Mouse (Mus musculus) neural tube, embryonic 13.5 days (tissue): Measurements from ENCODE around the gene Fbxl18. TPM values are rescaled to one million over a fixed set of nuclear protein-coding genes. Genes with fewer than 3 reads are reported as not detected.

Source experiments
- ATAC-seq: fragments of 200-750 bp; cut with Nextera tagmentation; 2 replicates; pipeline ENCODE4 v1.8.0; 2017; ENCODE audit warnings: low read depth, mild to moderate bottlenecking, moderate TSS enrichment, moderate library complexity
- H3K27ac ChIP-seq: fragments of 300-500 bp; sonication (generic); replicated peaks from 2 replicates; pipeline ENCODE4 v1.5.1; 2015; ENCODE audit warnings: moderate library complexity, mild to moderate bottlenecking, inconsistent platforms
- H3K27me3 ChIP-seq: fragments of 300-500 bp; sonication (generic); 2 replicates; pipeline ENCODE4 v1.6.1; 2015; ENCODE audit warnings: mild to moderate bottlenecking, inconsistent platforms
- H3K36me3 ChIP-seq: fragments of 300-500 bp; sonication (generic); 2 replicates; pipeline ENCODE4 v1.6.1; 2015; ENCODE audit warnings: mild to moderate bottlenecking, inconsistent platforms
- H3K4me1 ChIP-seq: fragments of 300-500 bp; sonication (generic); replicated peaks from 2 replicates; pipeline ENCODE4 v1.6.1; 2015; ENCODE audit warnings: inconsistent platforms
- H3K4me2 ChIP-seq: fragments of 300-500 bp; sonication (generic); 2 replicates; pipeline ENCODE4 v1.6.1; 2015; ENCODE audit warnings: inconsistent platforms, mild to moderate bottlenecking, moderate library complexity
- H3K4me3 ChIP-seq: fragments of 300-500 bp; sonication (generic); 2 replicates; pipeline ENCODE4 v1.5.1; 2015; ENCODE audit warnings: mild to moderate bottlenecking, inconsistent platforms
- H3K9ac ChIP-seq: fragments of 300-500 bp; sonication (generic); 2 replicates; pipeline ENCODE4 v1.6.1; 2015; ENCODE audit warnings: moderate library complexity, mild to moderate bottlenecking, inconsistent platforms
- H3K9me3 ChIP-seq: fragments of 300-500 bp; sonication (generic); 2 replicates; pipeline ENCODE4 v1.6.1; 2016; ENCODE audit warnings: inconsistent platforms
- WGBS: fragments of 180-500 bp; shearing (Covaris S2); methylation state at CpG from one replicate; pipeline ENCODE4 v1.1.7; 2015; 5-methylcytosine and 5-hydroxymethylcytosine counted together
- polyA plus RNA-seq: library from polyadenylated mRNA; unstranded; fragments of >200 nt; fragmentation: Nextera tagmentation; extraction: Ambion mirVana; gene quantifications from 2 replicates; pipeline ENCODE4 v1.2.1, GENCODE M21; 2015

The Fbxl18 gene
- polyA plus RNA-seq, 1 experiment from 2014 or later, result 25.5 TPM

GRCm38 (mm10) chr5:142823096-142824062 is 71.8 kb downstream of the Fbxl18 start:
- peak overlapping the region; percentile 99 for H3K4me2 ChIP-seq
- peak; percentile 13 for ATAC-seq
- peak overlapping the region; percentile 100 for H3K27ac ChIP-seq
- H3K9me3 ChIP-seq, result no peaks in the 10 kb centered on the region
- peak overlapping the region; percentile 97 for H3K4me3 ChIP-seq
- H3K4me1 ChIP-seq, result peaks cover 43% of the 10 kb centered on the region
- no peaks in the 10 kb centered on the region for H3K36me3 ChIP-seq
- WGBS, result 5% methylated on average over 31 of the region's 31 CpGs
- H3K9ac ChIP-seq, result peak overlapping the region; percentile 100
- no peaks in the 10 kb centered on the region for H3K27me3 ChIP-seq

GRCm38 (mm10) chr5:142822286-142823095 is 72.7 kb downstream of the Fbxl18 start:
- under 1% methylated on average over 36 of the region's 36 CpGs for WGBS
- Histone ChIP-seq H3K27me3 (no peaks in the 10 kb centered on the region), H3K9ac (peak overlapping the region; percentile 100), H3K9me3 (no peaks in the 10 kb centered on the region), H3K27ac (peak overlapping the region; percentile 100), H3K4me2 (peak overlapping the region; percentile 99), H3K36me3 (no peaks in the 10 kb centered on the region), H3K4me1 (peaks cover 43% of the 10 kb centered on the region), H3K4me3 (peak overlapping the region; percentile 97)
- ATAC-seq, result no peak

GRCm38 (mm10) chr5:142821974-142822285 is 73.3 kb downstream of the Fbxl18 start:
- H3K4me3 ChIP-seq, result peak overlapping the region; percentile 97
- H3K4me2 ChIP-seq, result peak overlapping the region; percentile 99
- no peaks in the 10 kb centered on the region for H3K36me3 ChIP-seq
- WGBS, result 0% methylated on average over 9 of the region's 9 CpGs
- H3K9ac ChIP-seq, result peak overlapping the region; percentile 100
- H3K27ac ChIP-seq, result peak overlapping the region; percentile 100
- H3K27me3 ChIP-seq, result no peaks in the 10 kb centered on the region
- H3K4me1 ChIP-seq, result peaks cover 43% of the 10 kb centered on the region
- ATAC-seq, result no peak
- H3K9me3 ChIP-seq, result no peaks in the 10 kb centered on the region

- H3K9ac ChIP-seq, result peak overlapping the region; percentile 100
- no peaks in the 10 kb centered on the region for H3K27me3 ChIP-seq
- no peaks in the 10 kb centered on the region for H3K36me3 ChIP-seq
- ATAC-seq, result peak; percentile 9
- H3K4me2 ChIP-seq, result peak overlapping the region; percentile 99
- H3K4me3 ChIP-seq, result peak overlapping the region; percentile 97
- no peaks in the 10 kb centered on the region for H3K9me3 ChIP-seq
- H3K4me1 ChIP-seq, result peaks cover 43% of the 10 kb centered on the region
- peak overlapping the region; percentile 100 for H3K27ac ChIP-seq
- under 1% methylated on average over 36 of the region's 36 CpGs for WGBS
Observed at GRCm38 (mm10) chr5:142821266-142821973, 73.8 kb downstream of the Fbxl18 start.

GRCm38 (mm10) chr5:142820276-142821265 is 74.7 kb downstream of the Fbxl18 start:
- peak overlapping the region; percentile 99 for H3K4me2 ChIP-seq
- H3K9ac ChIP-seq, result peak overlapping the region; percentile 100
- peak overlapping the region; percentile 100 for H3K27ac ChIP-seq
- no peaks in the 10 kb centered on the region for H3K27me3 ChIP-seq
- under 1% methylated on average over 53 of the region's 53 CpGs for WGBS
- H3K36me3 ChIP-seq, result no peaks in the 10 kb centered on the region
- peak overlapping the region; percentile 97 for H3K4me3 ChIP-seq
- H3K4me1 ChIP-seq, result peaks cover 38% of the 10 kb centered on the region
- H3K9me3 ChIP-seq, result no peaks in the 10 kb centered on the region
- ATAC-seq, result no peak

GRCm38 (mm10) chr5:142819385-142820275 is 75.6 kb downstream of the Fbxl18 start:
- WGBS, result under 1% methylated on average over 36 of the region's 36 CpGs

GRCm38 (mm10) chr5:142818435-142819360 is 76.5 kb downstream of the Fbxl18 start:
- Histone ChIP-seq H3K9me3 (no peaks in the 10 kb centered on the region), H3K27me3 (no peaks in the 10 kb centered on the region), H3K27ac (peak overlapping the region; percentile 100), H3K36me3 (no peaks in the 10 kb centered on the region), H3K4me3 (peak overlapping the region; percentile 97), H3K4me2 (peak overlapping the region; percentile 99), H3K9ac (peak overlapping the region; percentile 100), H3K4me1 (peaks cover 19% of the 10 kb centered on the region)
- WGBS, result under 1% methylated on average over 43 of the region's 43 CpGs
- no peak for ATAC-seq

More at GRCm38 (mm10) chr5:142819385-142820275, 75.6 kb downstream of the Fbxl18 start:
- Histone ChIP-seq H3K9ac (peak overlapping the region; percentile 100), H3K4me2 (peak overlapping the region; percentile 99), H3K9me3 (no peaks in the 10 kb centered on the region), H3K27ac (peak overlapping the region; percentile 100), H3K4me1 (peaks cover 29% of the 10 kb centered on the region), H3K27me3 (no peaks in the 10 kb centered on the region), H3K36me3 (no peaks in the 10 kb centered on the region), H3K4me3 (peak overlapping the region; percentile 97)
- peak; percentile 38 for ATAC-seq

- WGBS, result under 1% methylated on average over 55 of the region's 56 CpGs
- H3K27me3 ChIP-seq, result no peaks in the 10 kb centered on the region
- peak; percentile 71 for ATAC-seq
- H3K27ac ChIP-seq, result peak within 1 kb of the TSS; percentile 100
- H3K9me3 ChIP-seq, result no peaks in the 10 kb centered on the region
- peak within 1 kb of the TSS; percentile 97 for H3K4me3 ChIP-seq
- H3K4me2 ChIP-seq, result peak within 1 kb of the TSS; percentile 99
- no peaks in the 10 kb centered on the region for H3K36me3 ChIP-seq
- H3K9ac ChIP-seq, result peak within 1 kb of the TSS; percentile 100
- H3K4me1 ChIP-seq, result peaks cover 17% of the 10 kb centered on the region
Observed at GRCm38 (mm10) chr5:142817524-142818434, 77.4 kb downstream of the Fbxl18 start, which contains the start of gene Tnrc18. Gene Tnrc18 (minus strand): TSS chr5:142817662.
